Mouse (Mus musculus): Measurements from ENCODE around the gene Ubxn2a.

The Ubxn2a gene

DNA sequence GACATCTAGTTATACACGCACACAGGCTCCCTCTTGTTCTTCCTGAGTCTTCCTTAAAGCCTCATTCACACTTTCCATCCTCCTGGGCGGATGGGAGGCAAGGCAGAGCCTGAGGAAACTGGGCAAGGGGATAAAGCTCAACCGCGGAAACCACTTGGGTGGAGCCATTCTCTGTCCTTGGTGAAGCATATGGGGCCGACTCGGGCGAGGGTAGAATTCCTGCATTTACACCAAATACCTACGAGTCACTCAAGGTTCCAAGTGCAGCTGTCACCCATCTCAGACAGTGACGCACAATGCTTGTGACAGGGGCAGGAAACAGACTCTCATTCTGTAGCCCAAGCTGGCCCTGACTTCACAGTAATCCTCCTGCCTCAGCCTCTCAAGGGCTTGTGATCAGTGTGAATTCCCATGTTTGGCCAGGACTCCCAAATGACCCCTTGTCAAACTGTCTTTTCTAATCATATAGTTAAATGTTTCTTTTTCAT is 29.2 kb downstream of the Ubxn2a start:
- no peak for DNase-seq

DNA sequence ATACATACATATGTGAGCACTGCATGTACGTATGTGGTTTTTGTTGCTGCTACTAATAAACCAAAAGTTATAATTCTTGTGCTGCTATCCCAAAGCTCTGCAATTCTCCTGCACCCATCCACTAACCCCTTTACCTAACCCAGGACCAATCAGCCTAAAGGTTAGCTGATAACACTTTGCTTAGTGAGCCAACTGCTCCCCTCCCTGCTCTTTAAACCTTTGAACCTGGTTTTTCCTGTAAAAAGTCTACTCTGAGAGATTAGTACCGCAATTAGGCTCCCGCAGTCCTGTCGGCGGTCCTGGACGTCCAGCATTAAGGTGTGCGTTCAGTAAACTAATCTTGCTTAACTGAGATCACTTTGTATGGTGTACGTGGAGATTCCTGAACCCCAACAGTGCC is 31.9 kb downstream of the Ubxn2a start:
- no peak for DNase-seq

DNA sequence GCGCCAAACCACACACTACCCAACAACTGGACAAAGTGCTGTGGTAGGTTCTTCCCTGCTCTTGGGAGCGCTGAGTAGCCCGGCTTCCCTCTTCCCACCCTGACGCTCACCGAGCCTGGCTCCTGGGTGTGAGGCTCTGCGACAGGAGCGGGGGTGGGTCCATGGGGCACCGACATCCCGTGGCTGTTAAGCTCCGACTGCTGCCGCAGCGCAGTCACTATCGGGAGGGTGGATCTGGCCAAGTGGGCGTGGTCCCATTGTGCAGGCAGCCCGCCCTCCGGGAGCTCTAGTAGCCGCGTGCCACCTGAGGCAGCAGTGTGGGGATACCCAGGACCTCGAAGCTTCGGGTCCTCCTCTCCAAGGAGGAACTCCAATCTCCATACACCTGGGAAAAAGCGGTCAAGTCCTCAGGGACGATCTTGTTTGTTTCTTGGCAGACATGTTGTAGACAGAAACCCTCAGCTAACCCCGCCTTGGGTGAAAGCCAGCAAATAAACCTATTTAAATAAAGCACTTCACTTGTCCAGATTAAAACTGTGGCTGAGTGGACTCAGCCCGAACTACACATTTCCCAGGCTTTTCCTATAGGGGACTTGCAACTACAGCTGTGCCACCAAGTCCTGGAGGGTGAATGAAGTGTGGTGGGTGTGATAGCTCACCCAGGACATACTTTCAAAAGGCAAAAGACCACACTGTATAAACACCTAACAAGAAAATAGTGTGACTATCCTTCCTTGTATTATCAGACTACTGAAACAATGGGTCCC is 33.2 kb downstream of the Ubxn2a start, which contains the start of gene Mfsd2b:
TSS of gene Mfsd2b (minus strand) at position 199 of the 767 bp plus-strand sequence.
- peak; percentile 82 to 88 for DNase-seq

DNA sequence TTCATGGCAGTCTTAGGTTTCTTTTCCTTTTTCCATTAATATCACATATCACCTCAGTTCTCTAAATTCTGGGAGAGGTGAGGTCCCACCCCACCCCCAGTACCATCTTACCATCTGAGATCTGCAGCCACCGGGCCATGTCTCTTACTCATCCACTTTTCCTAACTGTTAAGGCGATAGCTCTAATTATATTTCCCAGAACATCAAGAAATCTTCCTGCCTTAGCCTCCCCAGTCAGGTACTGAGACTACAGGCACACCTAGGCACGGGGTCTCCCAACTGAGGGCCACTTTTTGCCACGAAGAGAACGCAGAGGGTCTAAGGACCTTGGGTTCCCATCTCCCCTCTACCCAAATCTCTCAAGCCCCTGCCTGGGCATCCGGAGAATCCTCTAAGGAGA is 34.0 kb downstream of the Ubxn2a start:
- DNase-seq, result no peak

DNA sequence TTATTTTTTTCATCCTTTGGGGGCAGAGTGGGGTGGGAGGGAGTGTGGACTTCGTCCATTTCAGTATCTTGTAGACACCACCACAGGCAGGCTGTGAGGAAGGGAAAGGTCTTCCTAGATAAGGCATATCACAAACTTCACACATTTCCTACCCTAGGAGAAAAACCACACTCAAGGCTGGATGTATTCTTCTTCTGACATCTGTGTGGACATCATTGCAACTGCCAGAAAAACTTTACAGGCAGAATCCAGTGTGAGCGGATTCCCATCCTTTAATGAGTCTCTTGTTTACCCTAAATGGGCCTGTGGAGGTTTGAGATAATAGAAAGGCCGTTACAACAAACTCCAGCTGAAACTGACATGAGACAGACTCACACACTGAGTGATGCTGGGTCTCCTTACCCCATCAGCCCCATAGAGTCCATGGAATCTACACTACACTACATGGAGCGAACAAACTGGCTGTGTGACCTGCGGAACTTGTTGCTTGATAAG is 34.5 kb downstream of the Ubxn2a start:
- DNase-seq, result no peak

DNA sequence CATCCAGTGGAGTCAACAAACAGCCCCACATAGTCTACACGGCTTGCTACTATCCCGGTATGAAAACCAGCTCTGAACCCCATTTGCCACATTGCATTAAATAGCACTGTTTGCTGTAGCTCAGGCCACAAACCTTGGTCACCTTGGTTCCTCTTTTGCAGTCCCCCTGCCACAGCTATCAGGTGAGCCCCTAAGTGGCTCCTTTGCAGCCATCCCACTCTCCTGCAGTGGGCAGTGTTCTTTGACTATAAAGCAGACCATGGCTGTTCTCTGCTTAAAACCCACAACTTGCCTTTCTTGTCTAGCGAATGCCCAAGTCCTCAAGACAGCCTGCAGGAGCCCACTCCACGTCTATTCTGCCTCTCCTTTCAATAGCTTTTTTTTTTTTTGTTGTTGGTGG is 35.2 kb downstream of the Ubxn2a start:
- no peak for DNase-seq

DNA sequence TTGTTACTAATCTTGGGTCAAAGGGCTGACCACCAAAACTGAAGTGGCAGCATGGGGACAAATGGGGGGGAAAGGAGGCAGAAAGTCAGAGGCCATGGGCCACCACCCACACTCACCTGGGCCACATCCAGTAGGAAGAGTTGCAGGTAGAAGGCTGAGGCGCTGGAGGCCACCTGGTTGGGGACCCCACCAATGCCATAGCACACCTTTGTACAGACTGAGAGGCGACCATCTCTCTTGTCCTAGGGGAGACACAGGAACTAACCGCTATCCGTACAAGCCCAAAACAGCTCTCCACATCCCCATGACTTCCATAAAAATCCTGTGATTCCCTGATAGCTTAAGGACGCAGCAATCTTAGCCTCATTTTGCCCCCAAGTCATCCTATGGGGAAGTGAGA is 36.2 kb downstream of the Ubxn2a start:
- DNase-seq, result no peak

DNA sequence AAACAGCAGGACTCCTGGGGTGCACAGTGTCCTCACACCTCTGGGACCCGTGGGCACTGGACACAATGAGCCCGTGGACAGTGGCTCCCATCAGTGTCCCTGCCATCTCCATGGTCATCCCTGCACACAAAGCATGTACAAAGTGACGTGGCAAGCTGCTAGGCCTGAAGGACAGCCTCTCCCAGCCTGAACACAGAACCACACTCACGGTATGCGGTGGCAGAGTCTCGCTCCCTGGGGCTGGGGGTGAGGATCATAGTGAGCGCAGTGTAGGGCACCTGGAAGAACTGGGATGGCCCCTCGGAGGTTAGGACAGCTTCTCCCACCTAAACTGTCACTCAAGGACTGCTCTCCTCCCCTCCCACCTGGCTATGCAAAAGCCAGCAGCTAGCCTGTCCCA is 38.6 kb downstream of the Ubxn2a start:
- DNase-seq, result no peak

DNA sequence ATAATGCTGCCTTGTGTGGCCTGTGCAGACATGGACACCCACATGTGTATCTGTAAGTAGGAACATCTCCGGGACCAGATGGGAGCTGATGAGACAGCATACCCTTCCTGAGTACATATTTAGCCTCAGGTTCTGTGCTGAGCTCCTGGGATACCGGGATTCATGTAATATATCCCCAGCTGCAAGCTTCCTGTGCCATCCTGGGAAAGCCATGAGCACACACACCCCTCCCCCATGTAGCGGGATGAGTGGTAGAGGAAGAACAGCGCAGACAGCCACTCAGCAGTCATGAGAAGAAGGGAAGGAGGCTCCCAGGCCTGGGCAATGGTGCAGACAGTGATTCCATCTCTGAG is 43.2 kb downstream of the Ubxn2a start:
- no peak for DNase-seq

DNA sequence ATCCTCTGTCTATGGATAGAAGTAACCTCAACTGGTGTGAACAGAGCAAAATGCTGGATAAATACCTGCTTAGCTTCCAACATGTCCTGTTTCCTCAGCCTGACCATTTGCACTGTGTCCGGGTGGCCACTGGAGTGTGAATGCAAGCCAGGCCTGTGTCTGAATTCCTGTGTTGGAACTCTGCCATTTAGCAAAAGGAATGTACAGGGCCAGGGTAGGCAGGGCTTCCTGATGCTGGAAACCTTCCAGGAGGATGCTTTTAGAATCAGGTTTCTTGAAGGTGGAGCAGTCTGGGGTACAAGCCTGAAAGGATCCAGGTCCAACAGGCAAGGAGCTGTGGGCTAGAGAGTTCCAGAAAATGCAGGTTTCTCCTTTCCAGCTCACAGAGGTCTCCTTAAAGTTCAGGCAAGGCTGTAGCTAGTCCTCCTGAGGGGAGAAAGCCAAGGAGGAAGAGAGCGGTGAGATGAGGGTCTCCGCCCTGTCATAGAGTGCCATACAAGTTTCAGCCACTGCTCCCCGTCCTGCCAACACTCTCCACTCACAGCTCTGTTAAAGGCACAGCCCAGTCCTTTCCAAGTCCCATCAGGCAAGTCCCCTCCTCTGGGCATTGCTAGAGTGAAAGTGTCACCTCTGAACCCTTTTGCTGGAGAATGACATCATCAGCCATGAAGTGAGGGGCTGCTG is 43.7 kb downstream of the Ubxn2a start:
- peak; percentile 48 to 72 for DNase-seq

DNA sequence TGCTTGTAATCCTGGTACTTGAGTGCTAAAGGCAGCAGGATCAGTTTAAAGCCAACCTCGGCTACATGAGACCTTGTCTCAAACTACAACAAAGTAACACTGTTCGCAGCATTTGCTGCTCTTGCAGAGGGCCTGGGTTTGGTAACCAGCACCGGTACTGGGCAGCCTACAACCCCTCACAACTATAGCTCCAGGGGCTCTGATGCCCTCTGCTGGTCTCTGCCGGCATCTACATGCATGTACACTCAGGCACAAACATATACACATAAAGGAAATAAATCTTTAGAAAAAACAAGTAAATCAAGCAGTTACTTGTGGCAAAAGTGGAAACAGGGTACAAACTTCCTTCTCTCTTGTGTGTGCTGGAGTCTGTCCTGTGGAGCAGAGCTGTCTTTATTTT is 44.8 kb downstream of the Ubxn2a start:
- DNase-seq, result peak in 1 of 2 experiments; percentile 32

DNA sequence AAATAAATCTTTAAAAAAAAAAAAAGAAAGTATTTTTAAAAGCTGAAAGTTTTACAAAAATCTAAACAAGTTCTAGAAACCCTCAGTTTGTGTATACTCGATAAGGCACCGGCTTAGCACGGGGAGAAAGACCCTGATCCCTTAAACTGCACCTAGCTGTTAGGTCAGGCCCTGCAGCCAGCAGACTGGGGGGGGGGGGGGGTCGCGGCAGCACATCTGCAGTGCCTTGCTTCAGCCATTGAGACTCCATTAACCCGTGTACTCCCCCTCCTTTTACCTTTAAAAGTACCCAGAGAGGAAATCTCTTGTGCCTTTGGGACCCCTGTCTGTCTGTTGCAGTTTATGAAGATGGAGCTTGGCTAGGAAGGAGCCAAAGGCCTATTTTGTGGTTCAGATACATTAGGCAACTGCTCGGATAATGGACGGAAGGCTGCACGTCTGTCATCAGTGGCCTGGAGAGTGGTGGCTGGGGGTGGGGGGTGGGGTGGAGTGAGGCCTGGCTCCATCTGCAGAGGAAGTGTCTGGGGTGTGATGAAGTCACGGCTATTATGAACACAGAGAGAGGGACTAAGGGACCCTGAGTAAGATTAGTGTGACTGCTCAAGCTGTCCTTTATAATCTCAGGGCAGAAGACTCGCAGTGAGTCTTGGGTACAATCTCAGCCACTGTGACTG is 48.1 kb downstream of the Ubxn2a start:
- DNase-seq, result no peak

DNA sequence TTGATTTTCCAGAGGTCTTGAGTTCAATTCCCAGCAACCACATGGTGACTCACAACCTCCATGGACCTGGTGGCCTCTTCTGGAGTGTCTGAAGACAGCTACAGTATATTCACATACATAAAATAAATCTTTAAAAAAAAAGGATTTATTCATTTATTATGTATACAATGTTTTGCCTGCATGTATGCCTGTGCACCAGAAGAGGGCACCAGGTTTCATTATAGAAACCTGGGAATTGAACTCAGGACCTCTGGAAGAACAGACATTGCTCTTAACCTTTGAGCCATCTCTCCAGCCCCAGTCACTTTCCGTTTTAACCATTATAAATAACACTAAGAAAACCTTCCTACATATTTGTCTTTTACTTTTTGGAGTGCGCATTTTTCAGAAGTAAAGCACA is 50.7 kb downstream of the Ubxn2a start:
- no peak for DNase-seq

DNA sequence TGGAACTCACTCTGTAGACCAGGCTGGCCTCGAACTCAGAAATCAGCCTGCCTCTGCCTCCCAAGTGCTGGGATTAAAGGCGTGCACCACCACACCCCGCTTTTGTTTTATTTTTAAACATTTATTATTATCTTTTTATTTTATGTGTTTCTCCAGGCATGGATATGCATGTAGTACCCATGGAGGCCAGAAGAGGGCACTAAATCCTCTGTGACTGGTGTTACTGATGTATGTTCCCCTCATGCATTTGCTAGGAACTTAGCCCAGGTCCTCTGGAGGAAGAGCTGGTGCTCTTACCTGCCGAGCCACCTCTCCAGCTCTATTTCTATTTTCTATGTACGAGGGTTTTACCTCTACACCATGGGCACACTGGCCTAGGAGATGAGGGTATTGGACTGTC is 51.3 kb downstream of the Ubxn2a start:
- no peak for DNase-seq

DNA sequence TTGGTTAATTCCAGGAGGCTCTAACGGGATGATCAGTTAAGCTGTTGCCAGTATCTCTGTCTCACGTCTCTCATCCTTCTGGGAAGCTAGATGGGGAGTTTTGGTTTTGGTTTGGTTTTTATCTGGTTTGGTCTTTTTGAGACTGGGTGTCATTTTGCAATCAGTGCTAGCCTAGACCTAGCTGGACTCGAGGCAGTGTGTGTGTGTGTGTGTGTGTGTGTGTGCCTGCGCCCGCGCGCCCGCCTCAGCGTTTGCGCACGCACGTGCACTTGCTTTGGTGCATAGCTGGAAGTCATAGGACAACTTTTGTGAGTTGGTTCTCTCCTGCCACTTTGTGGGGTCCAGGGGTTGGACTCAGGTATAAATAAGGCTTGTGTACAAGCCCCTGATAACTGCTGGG is 63.8 kb downstream of the Ubxn2a start:
- DNase-seq, result peak; percentile 50 to 68

DNA sequence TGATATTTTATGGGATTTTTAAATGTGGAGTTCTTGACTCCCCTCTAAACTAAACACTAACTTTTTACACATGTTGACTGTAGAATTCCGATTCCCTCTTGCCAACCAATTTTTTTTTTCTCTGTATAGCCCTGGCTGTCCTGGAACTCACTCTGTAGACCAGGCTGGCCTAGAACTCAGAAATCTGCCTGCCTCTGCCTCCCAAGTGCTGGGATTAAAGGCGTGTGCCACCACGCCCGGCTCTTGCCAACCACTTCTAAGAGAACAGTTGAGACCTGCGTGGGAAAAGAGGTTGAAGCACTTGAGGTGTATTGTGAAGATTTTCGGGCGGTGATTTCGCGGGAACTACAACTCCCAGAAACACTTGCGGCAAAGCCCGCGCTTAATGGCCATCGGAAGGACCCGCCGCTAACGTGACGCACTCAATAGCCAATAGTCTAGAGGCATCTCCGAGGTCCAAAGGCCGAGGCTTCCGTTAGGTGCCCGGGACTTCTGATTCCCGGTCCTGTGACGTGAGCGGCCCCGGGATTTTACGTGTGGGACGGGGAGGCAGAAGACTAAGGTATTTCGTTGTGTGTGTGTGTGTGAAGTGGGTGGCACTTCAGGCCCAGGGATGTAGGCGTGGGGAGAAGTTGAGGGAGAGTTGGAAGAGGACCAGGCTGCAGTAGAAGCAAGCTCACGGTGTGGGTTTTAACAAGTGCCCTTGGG is 64.5 kb downstream of the Ubxn2a start, which contains the start of gene Wdcp:
TSS of gene Wdcp (plus strand) at position 414 of the 708 bp plus-strand sequence.
- DNase-seq, result peak; percentile 88 to 93

DNA sequence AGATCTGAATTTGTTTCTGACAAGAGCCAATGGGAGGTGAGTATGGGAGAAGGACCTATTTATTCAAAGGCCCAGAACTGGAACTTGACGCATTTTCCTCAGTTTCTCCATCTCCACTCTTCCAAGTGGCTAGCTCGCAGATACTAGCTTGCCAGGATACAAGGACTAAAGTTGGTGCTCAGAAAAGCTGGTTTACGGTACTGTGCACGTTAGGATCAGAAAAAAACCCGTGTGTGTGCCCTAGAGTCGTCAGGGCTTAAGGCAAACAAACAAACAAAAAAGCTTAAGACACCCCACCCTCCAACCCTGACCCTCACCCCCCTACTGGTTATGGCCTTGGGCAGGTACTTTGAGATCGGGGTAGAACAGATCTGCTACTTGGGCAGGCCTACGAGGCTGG is 65.0 kb downstream of the Ubxn2a start:
- DNase-seq, result no peak

DNA sequence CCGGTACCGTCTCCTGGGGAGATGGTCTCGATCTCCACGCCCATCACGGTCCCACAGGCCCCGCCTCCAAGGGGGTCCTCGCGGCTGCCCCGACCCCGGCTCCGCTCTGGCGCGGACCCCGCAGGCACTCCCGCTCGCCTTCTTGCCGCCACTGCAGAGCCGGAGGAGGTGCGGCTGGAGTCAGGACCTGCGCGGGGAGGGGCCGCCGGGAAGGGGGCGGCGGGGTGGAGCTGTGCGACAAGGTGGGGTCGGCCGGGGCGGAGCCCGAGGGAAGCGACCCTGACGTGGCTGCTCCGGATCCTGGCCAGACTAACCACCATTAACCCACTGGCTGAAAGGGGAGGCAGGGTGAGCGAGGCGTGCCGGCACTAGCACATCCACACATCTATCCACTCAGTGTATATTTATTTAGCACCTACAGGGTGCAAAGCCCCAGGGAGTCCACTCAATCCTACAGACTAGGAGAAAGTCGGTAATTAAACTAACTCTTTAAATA is 66.1 kb downstream of the Ubxn2a start, which contains the start of gene Fkbp1b:
TSS of gene Fkbp1b (minus strand) at position 200 of the 496 bp plus-strand sequence.
- DNase-seq, result peak; percentile 75 to 82

DNA sequence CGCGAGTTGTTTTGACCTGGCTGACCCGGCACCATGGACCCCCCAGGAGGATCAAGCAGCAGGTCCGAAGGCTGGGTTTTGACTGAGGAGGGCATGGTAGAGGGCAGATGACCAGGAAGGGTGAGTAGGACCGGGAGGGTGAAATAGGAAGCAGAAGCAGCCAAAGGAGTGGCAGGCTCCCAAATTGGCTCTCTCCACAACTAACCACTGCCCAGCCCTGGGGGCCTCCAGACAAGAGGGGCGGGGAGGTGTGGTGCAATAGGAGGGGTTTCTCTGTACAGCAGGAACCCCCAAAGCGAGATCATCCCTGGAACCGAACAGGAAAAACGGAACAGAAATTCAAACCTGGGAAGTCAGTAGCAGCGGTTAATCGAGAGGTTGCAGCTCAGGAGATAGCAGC is 66.8 kb downstream of the Ubxn2a start:
- peak in 1 of 2 experiments; percentile 19 for DNase-seq

DNA sequence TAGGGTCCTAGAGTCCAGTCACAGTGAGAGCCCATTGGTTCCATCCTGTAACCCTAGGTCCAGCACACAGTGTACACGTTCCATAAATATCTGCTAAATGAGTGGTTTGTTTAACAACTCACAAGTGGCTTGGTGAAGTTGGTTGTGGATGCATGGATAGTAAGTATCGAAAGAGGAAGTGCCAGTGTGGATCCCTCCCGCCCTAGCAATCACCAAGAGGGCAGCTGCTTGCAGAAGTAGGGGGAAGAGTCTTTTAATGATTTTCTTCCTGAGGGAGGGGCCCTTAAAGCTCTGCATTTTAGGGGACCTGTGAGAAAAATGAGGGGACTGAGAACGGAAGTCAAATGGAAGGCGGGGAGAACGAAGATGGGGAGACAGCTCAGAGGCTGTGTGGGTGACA is 67.5 kb downstream of the Ubxn2a start:
- no peak for DNase-seq

DNA sequence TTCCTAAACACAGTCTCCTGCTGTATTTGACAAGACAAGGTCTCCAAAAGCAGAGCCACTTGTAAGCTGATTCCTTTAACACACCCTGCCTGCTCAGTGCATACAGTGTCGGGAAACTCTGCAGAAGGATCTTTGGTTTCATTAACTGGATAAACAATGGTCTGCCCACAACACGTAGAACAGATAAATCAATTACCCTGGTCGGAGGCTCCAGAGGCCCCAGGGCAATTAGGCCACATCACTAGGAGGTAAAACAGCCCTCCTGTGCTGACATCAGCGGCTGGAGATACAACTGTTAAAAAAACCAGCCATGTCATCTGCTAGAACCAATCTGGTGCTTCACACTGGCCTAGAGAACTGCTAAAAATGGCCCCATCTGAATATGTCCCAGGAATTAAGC is 70.5 kb downstream of the Ubxn2a start:
- no peak for DNase-seq
